Mouse (Mus musculus) kidney, adult 2 months (tissue): ENCODE measurements around the gene Sap30bp.

Source experiments
- CTCF ChIP-seq: fragments of 200-500 bp; conservative IDR thresholded peaks from 2 replicates; pipeline ENCODE4 v1.5.1; 2011; ENCODE audit warnings: low read depth, mild to moderate bottlenecking, control low read depth, low read length, moderate library complexity, mixed read lengths; ENCODE audit not compliant: insufficient read depth, insufficient read length
- POLR2A ChIP-seq: fragments of 200-500 bp; IDR thresholded peaks from one replicate; pipeline ENCODE4 v1.6.1; 2011; ENCODE audit warnings: low read depth, low read length, control low read depth

DNA sequence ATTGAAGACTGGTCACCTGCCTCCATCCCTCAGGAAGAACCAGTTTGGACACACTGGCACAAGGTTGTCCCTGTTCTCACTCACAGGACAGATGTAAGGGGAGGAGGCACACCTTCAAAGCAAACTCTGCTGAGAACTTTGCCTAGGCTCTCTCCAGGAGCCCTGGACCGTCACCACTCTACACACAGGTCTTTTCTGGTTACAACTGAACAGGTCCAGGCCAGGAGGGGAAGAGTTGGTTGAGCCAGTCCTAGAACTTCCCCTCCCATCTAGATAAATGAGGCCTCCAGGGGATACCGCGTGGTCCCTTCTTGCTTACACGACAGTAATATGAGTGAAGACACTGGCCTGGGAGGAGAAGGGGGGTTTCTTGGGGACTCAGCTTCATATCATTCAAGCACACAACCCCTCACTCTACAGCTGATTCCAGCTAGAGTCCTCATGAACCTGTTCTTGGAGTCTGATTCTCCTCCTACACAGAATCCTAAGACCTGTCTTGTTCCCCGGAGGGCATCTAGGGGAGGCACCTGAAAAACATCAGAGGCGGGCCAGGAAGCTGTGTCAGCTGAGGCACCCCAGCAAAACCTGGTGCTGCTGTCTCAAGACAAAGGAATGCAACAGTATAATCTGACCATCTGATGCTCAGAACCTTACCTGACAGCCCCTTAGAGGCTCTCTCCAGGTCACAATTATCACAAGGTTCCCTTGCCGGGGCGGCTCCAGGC, 28.7 kb upstream of the Sap30bp start:
- TF ChIP-seq CTCF (no peak), POLR2A (no peak)
